Mouse (Mus musculus) erythroblast, embryonic 14.5 days (primary cell): Measurements from ENCODE around the gene Kcnj1.

ENCODE experiments used
- GATA1 ChIP-seq: IDR thresholded peaks from 2 replicates; pipeline ENCODE4 v1.6.1; 2012; ENCODE audit warnings: low read length, inconsistent platforms, mixed read lengths
- TAL1 ChIP-seq: IDR thresholded peaks from 3 replicates; pipeline ENCODE4 v1.6.1; 2012; ENCODE audit warnings: low read length, inconsistent platforms, mixed read lengths

GRCm38 (mm10) chr9:32409060-32409961 is 37.0 kb downstream of the Kcnj1 start:
- TF ChIP-seq GATA1: no peak
- TF ChIP-seq TAL1: no peak
